Mouse (Mus musculus): Measurements from ENCODE around the gene Bud23.
"Not testable (repeated sequence)": the region's sequence is repeated elsewhere in the genome, so short reads cannot be mapped to it uniquely, and the experiment has no call there.

Bud23 gene

GRCm38 (mm10) chr5:135072061-135072460 is 7.3 kb upstream of the Bud23 start:
- DNase-seq (ENCODE audit: low spot score) = no peak

DNA sequence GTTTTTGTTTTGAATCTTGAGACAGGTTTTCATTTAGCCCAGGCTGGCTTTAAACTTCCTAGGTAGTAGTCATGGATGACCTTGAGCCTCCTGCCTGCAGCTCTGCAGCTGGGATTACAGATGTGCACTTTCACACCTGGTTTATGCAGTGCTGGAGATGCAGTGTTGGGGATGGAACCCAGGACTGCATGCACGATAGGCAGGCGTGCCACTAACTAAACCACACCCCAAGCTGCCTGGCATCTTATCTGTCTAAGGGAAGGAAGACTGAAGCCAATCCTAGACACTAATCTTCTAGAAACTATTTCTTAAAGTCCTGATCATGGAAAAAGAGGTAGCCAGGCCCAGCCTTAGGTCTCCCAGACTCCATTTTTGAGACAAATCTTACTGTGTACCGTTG is 5.7 kb upstream of the Bud23 start:
- no peak for DNase-seq (ENCODE audit: low spot score)

DNA sequence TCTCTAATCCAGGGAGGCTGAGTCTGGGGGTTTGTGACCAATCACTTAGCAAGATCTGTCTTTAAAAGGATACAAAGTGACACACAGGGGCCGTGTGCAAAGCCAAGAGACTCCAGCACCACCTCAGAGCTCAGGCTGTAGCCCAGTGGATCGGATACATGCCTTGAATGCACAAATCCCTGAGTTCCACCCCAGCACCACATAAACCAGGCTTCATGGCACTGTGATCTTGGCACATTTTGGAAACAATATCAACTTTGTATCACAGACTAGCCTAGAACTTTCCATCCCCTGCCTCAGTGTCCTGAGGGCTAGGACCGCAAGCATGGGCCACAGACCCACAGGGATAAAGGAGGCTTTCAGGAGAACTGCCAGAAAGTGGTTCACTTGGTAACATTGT is 1.2 kb upstream of the Bud23 start:
- DNase-seq (ENCODE audit: low spot score) = no peak

- no peak for DNase-seq (ENCODE audit: low spot score)
Measured at GRCm38 (mm10) chr5:135064382-135064766, 385 bp downstream of the Bud23 start.

DNA sequence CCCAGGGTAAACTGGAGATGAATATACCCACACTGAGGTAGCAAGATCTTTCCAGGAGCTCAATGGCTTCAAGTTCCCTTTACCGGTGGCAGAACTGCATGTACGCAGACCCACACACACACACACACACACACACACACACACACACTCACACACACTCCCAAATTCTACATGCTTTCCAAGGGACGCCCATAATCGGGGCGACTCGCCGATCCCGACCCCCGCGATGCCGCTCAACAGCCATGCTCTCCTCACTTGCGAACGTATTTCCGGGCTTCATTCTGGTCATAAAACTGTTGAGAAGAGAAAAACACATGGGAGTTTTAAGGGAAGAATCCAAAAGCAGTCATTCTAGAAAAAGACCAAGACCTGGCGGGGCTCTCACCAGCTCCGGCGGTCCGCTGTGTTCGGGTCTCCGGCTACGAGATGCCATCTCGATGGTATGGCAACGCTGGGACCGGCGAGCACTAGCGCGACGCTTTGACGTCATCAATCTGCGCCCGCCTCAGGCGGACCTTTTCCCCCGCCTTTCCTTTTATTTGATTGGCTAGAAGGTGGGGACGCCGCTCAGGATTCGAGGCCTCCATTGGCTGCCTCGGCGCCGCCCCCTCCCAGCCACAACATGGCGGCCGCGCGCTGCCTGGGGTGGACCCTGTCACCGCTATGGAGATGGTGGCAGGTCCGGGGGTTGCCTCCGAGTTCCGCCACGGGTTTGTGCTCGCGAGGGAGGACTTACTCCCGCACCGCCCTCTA is 954 bp downstream of the Bud23 start, which contains the start of gene Dnajc30:
TSS of gene Dnajc30 (plus strand) at position 574 of the 753 bp plus-strand sequence.
- DNase-seq (ENCODE audit: low spot score) = peak; percentile 100

DNA sequence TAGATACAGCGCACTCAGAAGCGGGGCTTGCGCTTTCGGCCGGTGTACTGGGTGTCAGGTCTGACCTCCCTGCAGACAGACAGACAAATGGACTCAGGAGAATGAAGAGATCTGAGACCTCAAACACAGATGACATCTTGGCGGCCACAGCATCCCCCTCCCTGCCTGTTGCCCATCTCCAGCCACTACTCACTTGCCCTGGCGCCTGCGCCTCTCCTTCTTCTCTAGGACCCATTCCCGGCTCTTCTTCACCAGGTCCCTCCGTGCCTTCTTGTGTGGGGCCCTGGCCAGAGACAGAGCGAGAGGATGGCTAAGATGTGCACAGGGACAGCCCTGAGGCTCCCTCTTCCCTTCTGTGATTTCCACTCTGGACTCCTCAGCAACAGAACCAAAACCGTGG is 11.4 kb downstream of the Bud23 start:
- DNase-seq (ENCODE audit: low spot score) = no peak

DNA sequence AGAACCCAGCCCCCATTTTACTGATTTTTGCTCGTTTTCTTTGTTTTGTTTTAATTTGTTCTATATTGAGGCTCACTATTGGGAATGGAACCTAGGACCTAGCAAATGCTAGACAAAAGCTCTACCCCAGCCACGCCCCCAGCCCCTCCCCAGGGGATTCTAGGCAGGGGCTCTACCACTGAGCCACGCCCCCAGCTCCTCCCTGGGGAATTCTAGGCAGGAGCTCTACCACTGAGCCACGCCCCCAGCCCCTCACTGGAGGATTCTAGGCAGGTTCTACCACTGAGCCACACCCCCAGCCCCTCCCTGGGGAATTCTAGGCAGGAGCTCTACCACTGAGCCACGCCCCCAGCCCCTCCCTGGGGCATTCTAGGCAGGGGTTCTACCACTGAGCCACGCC is 15.5 kb downstream of the Bud23 start:
- not testable (repeated sequence) for DNase-seq (ENCODE audit: low spot score)

DNA sequence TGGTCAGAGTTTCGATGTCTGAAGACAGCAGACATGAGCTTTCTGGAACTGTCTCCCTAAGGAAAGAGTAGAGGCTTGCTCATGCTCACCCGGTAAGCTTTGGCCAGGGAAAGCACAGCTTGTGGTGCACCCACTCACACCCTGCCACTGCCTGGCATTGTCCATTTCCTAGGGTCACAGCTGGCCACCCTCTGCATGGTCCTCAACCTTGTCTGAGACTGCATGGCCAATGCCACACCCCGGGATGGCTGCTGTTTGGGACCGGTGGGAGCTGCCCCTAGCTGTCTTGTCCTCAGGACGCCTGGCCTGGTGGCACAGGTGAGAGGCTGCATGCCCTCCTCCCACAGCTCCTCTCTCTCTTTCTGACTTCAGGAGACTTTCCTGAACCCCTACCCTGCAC is 16.2 kb downstream of the Bud23 start:
- no peak for DNase-seq (ENCODE audit: low spot score)

DNA sequence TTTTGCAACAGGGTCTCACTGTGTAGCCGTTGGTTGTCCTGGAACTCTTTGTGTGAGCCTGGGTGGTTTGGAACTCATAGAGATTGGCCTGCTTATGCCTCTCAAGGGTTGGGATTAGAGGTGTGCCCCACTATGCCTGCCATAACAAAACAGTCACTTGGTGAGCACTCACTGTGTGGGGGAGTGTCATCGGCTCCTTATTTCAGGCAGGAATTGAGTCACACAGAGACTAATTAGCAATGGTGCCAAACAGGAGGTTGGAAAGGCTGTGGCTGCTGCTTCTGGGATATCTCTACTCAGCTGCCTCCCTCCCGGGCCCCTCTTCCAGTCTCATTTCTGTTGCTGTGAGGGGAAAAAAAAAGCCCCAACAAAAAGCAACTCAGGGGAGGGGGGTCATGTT is 20.2 kb downstream of the Bud23 start:
- no peak for DNase-seq (ENCODE audit: low spot score)

- DNase-seq (ENCODE audit: low spot score) = peak; percentile 55
Measured at GRCm38 (mm10) chr5:135042105-135042788, 22.5 kb downstream of the Bud23 start.

DNA sequence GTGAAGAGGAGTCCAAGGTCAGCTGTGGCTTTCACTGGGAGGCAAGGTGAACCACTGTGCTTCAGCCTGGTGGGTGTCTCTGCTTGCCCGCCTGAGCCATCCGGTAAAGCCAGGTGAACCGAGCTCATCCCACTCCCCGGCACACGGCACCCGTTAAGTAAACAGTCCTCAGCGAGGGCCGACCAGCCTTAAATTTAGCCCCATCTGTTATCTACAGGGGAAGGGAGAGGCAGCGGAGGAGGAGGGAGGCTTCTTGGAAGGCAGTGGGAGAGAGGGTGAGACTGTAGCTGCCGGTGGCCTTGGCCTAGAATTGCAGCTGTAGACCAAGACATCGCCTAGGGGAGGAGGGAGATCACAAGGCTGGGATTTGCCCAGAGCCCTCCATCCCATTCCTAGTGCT is 24.0 kb downstream of the Bud23 start:
- no peak for DNase-seq (ENCODE audit: low spot score)

GRCm38 (mm10) chr5:135040059-135040458 is 24.7 kb downstream of the Bud23 start:
- DNase-seq (ENCODE audit: low spot score) = no peak

- no peak for DNase-seq (ENCODE audit: low spot score)
Measured at GRCm38 (mm10) chr5:135039541-135039940, 25.2 kb downstream of the Bud23 start.

- DNase-seq (ENCODE audit: low spot score) = no peak
Measured at GRCm38 (mm10) chr5:135037946-135038345, 26.8 kb downstream of the Bud23 start.

DNA sequence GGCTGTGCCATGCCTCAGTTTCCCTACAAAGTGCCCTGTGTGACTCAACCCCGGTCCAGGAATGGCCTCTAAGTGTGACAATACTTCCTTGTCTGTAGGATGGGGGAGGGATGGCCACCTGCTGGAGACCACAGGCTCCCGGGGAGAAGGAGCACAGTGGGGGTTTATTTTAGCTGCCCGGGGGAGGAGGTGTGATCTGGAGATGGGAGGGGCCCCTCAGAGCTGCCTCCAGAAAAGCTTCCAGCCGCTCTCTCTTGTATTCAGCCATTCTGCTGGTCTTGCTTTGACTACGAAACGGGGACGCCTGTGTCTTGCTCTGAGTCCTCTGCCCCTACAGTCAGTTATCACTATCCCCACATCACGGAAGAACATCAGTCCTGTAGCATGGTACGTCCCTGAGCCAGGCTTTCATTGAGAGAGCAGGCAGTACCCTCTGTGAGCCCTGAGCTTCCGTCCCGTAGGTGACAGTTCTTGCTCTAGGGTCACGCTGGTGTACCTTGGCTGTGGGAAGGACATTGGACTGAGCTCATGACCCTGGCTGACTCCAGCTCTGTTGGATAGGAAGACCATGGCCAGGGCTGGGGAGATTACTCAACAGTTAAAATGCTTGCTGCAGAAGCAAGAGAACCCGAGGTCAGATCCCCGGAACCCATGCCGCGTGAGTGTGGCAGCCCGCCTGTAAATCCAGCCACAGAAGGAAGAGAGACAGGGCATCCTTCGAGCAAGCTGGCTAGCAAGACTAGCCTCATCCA is 29.0 kb downstream of the Bud23 start:
- DNase-seq (ENCODE audit: low spot score) = no peak

GRCm38 (mm10) chr5:135034593-135034992 is 30.2 kb downstream of the Bud23 start:
- DNase-seq (ENCODE audit: low spot score) = no peak

DNA sequence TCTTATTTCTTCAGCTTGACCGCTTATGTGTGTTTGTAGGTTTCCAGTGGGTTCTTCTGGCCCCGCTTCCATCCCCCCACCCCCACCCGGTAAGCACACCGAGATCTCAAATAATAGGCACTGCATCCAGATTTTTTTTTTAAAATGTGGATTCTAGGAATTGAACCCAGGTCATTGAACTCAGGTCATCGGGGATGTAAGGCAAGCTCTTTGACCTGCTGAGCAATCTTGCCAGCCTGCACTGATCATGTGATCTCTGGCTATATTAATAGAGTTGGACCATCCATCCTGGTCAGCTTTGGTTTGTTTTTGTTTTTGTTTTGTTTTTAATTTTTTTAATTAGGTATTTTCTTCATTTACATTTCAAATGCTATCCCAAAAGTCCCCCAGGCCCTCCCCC is 32.2 kb downstream of the Bud23 start:
- no peak for DNase-seq (ENCODE audit: low spot score)

DNA sequence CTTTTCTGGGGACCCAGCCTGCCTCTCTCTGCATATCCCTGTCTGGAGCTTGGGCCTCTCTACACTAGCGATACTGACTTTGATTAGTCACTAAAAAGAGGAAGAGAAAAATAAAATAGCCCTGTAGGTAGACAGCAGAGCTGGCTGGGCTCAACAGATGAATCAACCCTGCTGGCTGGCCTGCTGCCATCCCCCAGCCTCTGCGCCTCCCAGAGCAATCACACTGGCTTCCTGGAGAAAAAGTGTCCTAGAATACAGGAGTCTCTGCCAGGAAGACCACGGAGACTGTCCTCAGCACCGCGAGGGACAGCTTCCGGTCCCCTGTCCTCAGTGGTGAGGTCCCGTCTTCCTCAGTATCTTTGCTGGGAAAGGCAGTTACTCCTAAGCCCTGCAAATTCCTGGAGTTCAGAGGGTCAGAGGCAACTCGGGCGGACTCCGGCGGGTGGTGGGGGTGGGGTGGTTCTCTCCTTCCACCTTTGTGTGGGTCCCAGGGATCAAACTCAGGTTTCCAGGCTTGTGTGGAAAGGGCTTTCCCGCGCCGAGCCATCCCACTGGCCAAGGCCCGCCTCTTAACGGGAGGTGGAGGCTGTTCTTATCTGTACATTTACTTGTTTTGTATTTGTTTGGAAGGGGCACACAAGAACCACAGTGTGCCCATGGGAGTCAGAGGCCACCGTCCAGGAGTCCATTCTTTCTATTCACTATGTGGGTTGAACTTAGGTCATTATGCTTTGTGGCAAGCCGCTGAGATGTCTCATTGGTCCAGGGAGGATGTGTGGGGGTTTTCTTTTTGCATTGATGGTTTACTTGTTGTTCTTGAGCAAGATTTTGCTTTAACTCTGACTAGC is 35.5 kb downstream of the Bud23 start:
- DNase-seq (ENCODE audit: low spot score) = no peak

DNA sequence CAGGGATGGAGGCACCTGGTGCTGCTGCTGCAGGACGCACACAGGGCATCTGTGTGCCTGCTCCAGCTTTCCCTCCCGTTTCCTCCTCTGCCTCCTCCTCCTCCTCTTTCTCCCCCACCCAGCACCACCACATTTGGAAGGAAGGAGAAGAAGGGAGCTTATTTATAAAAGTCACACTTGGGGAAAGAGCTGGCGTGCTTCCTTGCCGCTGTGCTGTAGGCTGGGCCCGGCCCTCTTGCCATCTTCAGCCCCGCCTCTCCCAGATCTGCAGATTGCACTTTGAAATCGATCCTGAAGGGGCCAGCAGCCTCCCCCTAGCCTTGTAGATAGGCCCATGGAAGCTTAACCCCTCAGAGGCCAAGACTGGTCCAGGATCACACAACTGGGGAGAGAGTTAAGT is 38.9 kb downstream of the Bud23 start:
- peak; percentile 52 for DNase-seq (ENCODE audit: low spot score)

DNA sequence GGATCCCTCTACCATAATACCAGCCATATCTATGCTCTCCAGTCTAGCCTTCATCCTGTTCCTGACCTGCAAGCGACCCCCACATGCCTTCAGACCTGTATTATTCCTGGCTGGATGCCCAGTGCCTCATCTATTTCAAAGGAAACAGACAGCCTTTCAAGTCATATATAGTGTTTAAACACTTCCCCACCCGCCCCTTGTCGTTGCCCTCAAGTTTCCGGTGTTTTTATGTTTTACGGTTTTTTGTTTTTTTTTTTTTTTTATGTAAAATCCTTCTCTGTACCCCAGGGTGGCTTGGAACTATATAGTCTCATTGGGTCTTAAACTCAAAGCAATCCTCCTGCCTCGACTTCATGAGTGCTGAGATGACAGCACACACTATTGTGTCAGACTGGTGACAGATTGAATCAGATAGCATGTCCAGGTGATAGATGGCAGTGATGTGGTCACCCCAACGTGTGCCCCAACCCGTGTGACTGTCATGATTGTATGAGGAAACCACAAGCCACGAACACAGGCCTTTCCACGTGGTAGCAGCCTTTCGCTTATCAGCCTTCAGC is 40.0 kb downstream of the Bud23 start:
- no peak for DNase-seq (ENCODE audit: low spot score)

GRCm38 (mm10) chr5:135023344-135024173 is 41.2 kb downstream of the Bud23 start, which contains the start of gene Stx1a:
Stx1a (plus strand) TSS chr5:135023482.
- peak; percentile 95 for DNase-seq (ENCODE audit: low spot score)

All from embryo, embryonic 10 days (tissue).